In the genomic region with DNA sequence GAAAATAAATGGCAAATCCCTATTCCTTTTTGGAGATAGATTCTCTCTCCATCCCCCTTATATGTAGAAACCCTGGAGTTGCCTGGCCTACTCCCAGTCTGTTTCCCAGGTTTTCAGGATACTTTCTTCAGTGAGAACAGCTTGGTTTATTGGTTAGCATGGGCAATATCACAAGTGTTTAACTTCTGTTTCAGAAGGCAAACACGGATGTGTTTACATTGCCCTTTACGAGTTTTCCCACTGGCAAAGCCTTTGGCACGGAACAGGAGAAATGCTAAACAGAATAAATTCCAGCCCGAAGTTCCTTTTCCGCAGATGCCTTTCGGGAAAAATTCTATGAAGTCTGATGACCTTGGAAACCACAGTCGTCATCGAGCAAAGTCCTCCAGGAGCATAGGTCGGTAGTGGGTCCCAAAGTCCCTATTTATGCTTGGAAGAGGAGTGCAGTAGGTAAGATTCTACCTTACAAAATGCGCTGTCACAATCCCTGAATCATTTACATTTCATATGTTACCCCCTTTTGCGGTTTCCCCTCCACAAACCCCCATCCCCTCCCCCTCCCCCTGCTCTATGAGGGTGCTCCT, we compare ENCODE assay signal across 15 mouse cellular contexts. TPM values are rescaled to one million over a fixed set of nuclear protein-coding genes. Genes with fewer than 3 reads are reported as not detected.
DNase-seq lines count a peak whose midpoint lies in the region; ATAC-seq and TF ChIP-seq lines count a peak whose summit lies in the region.
"Had no signal": no experiment of that assay in that cellular context is flagged by ENCODE, and none has a peak within 500 bp of the region (broad histone marks: within the 10 kb centered on the region; RNA-seq: fewer than 3 reads in every experiment).

No protein-coding gene starts in this region.

- no peak overlapping the region for H3K4me3 ChIP-seq in kidney, adult 2 months (ENCODE audit: insufficient read depth, low read depth, low read length)
- no peak overlapping the region for H3K4me3 ChIP-seq in lung, adult 2 months (replicated peaks; ENCODE audit: extremely low read depth, low read depth, low read length)
- H3K4me3 ChIP-seq in stomach, embryonic 16.5 days (replicated peaks; ENCODE audit: low read length), result no peak overlapping the region
- no peak overlapping the region for H3K4me3 ChIP-seq in midbrain, embryonic 13.5 days (replicated peaks)
- H3K4me3 ChIP-seq: embryonic facial prominence, embryonic 12.5 days; neural tube, embryonic 12.5 days had no signal

- WGBS in kidney, adult 2 months, result 38% methylated on average over 11 of the region's 11 CpGs
- 48% methylated on average over 11 of the region's 11 CpGs for WGBS in lung, adult 2 months
- 37% methylated on average over 11 of the region's 11 CpGs for WGBS in stomach, embryonic 16.5 days
- 78% methylated on average over 11 of the region's 11 CpGs for WGBS in midbrain, embryonic 13.5 days

- peak overlapping the region; percentile 76 for H3K27ac ChIP-seq in kidney, adult 2 months (ENCODE audit: insufficient read depth, low read depth, low read length)
- H3K27ac ChIP-seq in stomach, embryonic 16.5 days (ENCODE audit: low read length), result peak overlapping the region; percentile 5; the same call in 1 of the 2 replicates
- no peak overlapping the region for H3K27ac ChIP-seq in midbrain, embryonic 13.5 days
- H3K27ac ChIP-seq: embryonic facial prominence, embryonic 12.5 days; macrophage; neural tube, embryonic 12.5 days had no signal

- peak; percentile 74 for DNase-seq in kidney, adult 2 months
- DNase-seq in kidney, postnatal 10 days, result no peak
- DNase-seq in lung, adult 2 months, result peak; percentile 5
- DNase-seq in lung, postnatal 14 days, result no peak
- DNase-seq in kidney, postnatal 36 days, result peak; percentile 40 to 43
- DNase-seq in cerebellum, adult 9-10 months, result no peak
- DNase-seq: cerebellum, adult 11 months; gastrocnemius, postnatal 36 days; right cerebral cortex, postnatal 14 days; thymus, adult 18-20 months had no signal

- TF ChIP-seq CTCF in kidney, adult 2 months (conservative IDR thresholded peaks at IDR 0.05; ENCODE audit: insufficient read depth, insufficient read length, low read depth, low read length), result no peak
- TF ChIP-seq CTCF in lung, adult 2 months (IDR thresholded peaks at IDR 0.05; ENCODE audit: insufficient read depth, low read length), result no peak

- no peak overlapping the region for H3K9ac ChIP-seq in stomach, embryonic 16.5 days (ENCODE audit: low read length)
- H3K9ac ChIP-seq in midbrain, embryonic 13.5 days (replicated peaks), result no peak overlapping the region
- H3K9ac ChIP-seq: embryonic facial prominence, embryonic 12.5 days; neural tube, embryonic 12.5 days had no signal

- H3K9me3 ChIP-seq in stomach, embryonic 16.5 days (replicated peaks; ENCODE audit: control insufficient read depth, low read length), result no peaks in the 10 kb centered on the region
- no peaks in the 10 kb centered on the region for H3K9me3 ChIP-seq in midbrain, embryonic 13.5 days
- H3K9me3 ChIP-seq: embryonic facial prominence, embryonic 12.5 days; neural tube, embryonic 12.5 days had no signal

- H3K27me3 ChIP-seq in kidney, adult 2 months (replicated peaks; ENCODE audit: control insufficient read depth, insufficient read depth, low read length), result no peaks in the 10 kb centered on the region
- H3K27me3 ChIP-seq in stomach, embryonic 16.5 days (ENCODE audit: control insufficient read depth, insufficient read depth, low read length), result no peaks in the 10 kb centered on the region
- H3K27me3 ChIP-seq in midbrain, embryonic 13.5 days, result no peaks in the 10 kb centered on the region
- H3K27me3 ChIP-seq: embryonic facial prominence, embryonic 12.5 days; neural tube, embryonic 12.5 days had no signal

- ATAC-seq in stomach, embryonic 16.5 days (ENCODE audit: insufficient read depth, low FRiP score), result peak; percentile 53; the same call in 1 of the 2 replicates
- no peak for ATAC-seq in midbrain, embryonic 13.5 days

- no peaks in the 10 kb centered on the region for H3K36me3 ChIP-seq in kidney, adult 2 months (ENCODE audit: control insufficient read depth, insufficient read depth, low read length)
- no peaks in the 10 kb centered on the region for H3K36me3 ChIP-seq in stomach, embryonic 16.5 days (ENCODE audit: control insufficient read depth, insufficient read depth, low read length)
- no peaks in the 10 kb centered on the region for H3K36me3 ChIP-seq in midbrain, embryonic 13.5 days
- H3K36me3 ChIP-seq: embryonic facial prominence, embryonic 12.5 days; neural tube, embryonic 12.5 days had no signal

- TF ChIP-seq POLR2A in kidney, adult 2 months (IDR thresholded peaks at IDR 0.05; ENCODE audit: low read depth, low read length), result no peak
- TF ChIP-seq POLR2A in lung, adult 2 months (IDR thresholded peaks at IDR 0.05; ENCODE audit: borderline replicate concordance, extremely low read depth, low read depth, low read length), result no peak

- no peak overlapping the region; the same call in 1 of the 2 replicates for H3K4me2 ChIP-seq in stomach, embryonic 16.5 days (ENCODE audit: low read depth, low read length)
- H3K4me2 ChIP-seq in midbrain, embryonic 13.5 days (replicated peaks), result no peak overlapping the region
- H3K4me2 ChIP-seq: embryonic facial prominence, embryonic 12.5 days; neural tube, embryonic 12.5 days had no signal

- peaks cover 17% of the 10 kb centered on the region; the same call in 1 of the 2 replicates for H3K4me1 ChIP-seq in kidney, adult 2 months (ENCODE audit: control insufficient read depth, insufficient read depth, low read length)
- H3K4me1 ChIP-seq in lung, adult 2 months (ENCODE audit: control insufficient read depth, insufficient read depth, low read length), result no peaks in the 10 kb centered on the region
- H3K4me1 ChIP-seq in stomach, embryonic 16.5 days (ENCODE audit: control insufficient read depth, insufficient read depth, low read length), result peaks cover 8% of the 10 kb centered on the region; the same call in 1 of the 2 replicates
- no peaks in the 10 kb centered on the region for H3K4me1 ChIP-seq in midbrain, embryonic 13.5 days (replicated peaks)
- H3K4me1 ChIP-seq: neural tube, embryonic 12.5 days had no signal

RNA-seq across cellular contexts. Expression of a gene that starts 1.3 kb away (rescaled TPM):
- 18.3 and 20.0 TPM in 2 replicates for polyA plus RNA-seq in kidney, adult 2 months (2012; rRNA removed)
- polyA plus RNA-seq in lung, adult 2 months (2012; rRNA removed), result 12.0 and 20.0 TPM in 2 replicates
- 19.5 and 22.1 TPM in 2 replicates for polyA plus RNA-seq in stomach, embryonic 16.5 days (2015; fragmentation: Nextera tagmentation; extraction: Ambion mirVana)
- 18.3 and 19.7 TPM in 2 replicates for polyA plus RNA-seq in midbrain, embryonic 13.5 days (2015; fragmentation: Nextera tagmentation; extraction: Ambion mirVana)

Comparison
In these comparisons a context has a peak if more than half of its experiments do, and no peak if none do; other contexts are left out.
1. DNase-seq: peak in kidney, adult 2 months (single experiment), lung, adult 2 months (single experiment) and kidney, postnatal 36 days (2 of 2); none in kidney, postnatal 10 days (single experiment), lung, postnatal 14 days (single experiment) and cerebellum, adult 9-10 months (single experiment).